Mouse (Mus musculus) neural tube, embryonic 10.5 days (tissue): Measurements from ENCODE around the gene Zfp748.

Experiments used
- DNase-seq: peaks from one replicate; pipeline ENCODE4 v3.0.0-alpha.2; 2017; ENCODE audit warnings: low spot score; ENCODE audit errors: extremely low spot score

The Zfp748 gene

DNA sequence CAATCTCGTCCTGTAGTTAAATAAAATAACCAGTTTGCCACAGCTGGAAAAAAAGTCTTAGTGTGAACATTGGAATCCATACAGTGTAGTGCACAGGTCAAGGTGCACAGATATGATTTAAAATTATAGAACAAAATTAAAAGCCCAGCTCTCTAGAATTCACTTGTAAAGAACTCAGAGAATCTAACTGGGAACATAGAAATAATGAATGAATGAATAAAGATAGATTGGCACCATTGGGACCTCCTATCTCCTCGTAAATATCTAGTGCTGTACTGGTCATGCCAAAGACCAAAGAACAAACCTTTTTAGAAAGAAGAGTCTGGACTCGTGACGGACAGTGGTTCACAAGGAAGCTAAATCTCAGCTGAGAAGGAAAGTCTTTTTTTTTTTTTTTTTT, at the start of gene Zfp748:
Gene Zfp748, minus strand, starts transcription at position 101 of the 400 bp plus-strand sequence.
- no peak for DNase-seq

DNA sequence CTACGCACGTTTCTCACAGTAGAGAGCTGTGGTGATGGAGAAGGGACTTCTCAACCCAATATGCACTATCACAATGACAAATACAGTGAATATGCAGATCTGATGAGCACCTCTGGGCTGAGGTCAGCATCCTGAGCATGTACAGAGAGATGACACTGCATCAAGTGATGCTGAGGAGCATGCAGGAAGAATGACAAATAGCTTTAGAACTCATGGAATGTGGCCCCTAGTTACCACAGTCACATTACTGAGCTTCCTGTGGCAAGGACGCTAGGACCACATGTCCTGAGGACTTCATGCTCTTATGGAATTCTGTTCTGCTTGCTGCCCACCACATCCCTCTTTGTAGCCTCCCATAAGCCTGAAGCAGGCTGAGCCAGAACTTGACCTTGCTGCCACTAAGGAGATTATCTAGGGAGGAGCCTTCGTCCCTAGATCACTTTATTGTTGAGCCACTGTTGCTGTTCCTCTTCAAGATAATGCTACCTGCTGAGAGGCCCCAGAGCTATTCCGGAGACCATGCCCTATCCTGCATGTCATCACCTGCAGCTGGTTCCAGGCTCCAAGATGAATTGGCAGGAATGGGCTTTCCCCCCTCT, 19.1 kb upstream of the Zfp748 start:
- no peak for DNase-seq

DNA sequence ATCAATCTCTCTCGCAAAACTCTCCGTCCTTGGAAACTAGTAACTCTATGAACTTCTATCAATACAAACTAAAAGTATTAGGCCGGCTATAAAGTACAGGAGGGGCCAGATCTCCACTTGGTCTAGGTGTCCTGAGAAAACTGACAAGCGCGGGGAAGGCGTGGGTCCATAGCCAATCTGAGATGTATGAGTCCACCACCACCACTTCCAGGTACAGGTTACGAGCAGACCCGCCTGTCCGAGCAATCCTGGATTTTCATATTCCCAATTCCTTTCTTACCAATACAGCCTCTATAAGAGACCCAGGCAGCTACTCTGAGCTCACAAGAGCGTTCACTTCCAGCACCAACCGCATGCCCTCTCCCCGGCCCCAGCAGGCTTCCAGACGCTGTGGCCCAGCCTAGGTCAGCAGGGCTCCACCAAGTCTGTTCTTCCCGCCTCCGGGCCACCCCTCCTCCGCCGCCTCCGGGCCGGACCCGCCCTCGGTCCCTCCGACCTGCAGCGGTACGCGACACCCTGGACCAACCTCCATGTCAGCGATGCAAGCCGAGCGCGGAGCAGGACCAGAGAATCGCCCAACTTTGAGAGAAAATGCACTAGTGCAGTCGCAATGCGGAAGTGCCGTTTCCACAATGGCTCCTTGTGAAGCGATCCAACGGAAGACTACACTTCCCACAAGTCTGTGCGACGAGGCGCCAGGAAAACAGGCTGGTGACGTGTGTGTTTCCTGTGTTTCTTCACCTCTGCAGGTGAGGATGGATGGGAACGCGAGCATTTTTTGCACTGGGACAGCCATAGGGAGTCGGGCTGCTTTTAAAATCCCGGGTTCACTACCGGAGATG, 904 bp downstream of the Zfp748 start:
- peak; percentile 87 for DNase-seq

DNA sequence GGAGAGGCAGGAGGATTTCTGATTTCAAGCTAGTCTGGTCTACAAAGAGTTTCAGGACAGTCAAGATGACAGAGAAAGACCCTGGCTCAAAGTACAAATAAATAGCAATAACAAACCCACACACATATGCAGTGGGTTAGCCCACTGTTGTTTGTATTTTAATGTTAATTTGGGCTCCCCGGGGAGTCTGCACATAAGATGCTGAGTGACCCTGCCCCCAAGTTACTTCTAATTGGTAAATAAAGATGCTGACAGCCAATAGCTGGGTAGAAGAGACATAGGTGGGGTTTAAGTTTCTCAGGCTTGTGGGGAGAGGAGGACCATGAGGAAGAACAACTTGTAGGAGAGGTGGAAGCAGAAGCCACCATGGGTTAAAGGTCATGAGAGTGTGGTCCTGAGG, 7.7 kb downstream of the Zfp748 start:
- no peak for DNase-seq

DNA sequence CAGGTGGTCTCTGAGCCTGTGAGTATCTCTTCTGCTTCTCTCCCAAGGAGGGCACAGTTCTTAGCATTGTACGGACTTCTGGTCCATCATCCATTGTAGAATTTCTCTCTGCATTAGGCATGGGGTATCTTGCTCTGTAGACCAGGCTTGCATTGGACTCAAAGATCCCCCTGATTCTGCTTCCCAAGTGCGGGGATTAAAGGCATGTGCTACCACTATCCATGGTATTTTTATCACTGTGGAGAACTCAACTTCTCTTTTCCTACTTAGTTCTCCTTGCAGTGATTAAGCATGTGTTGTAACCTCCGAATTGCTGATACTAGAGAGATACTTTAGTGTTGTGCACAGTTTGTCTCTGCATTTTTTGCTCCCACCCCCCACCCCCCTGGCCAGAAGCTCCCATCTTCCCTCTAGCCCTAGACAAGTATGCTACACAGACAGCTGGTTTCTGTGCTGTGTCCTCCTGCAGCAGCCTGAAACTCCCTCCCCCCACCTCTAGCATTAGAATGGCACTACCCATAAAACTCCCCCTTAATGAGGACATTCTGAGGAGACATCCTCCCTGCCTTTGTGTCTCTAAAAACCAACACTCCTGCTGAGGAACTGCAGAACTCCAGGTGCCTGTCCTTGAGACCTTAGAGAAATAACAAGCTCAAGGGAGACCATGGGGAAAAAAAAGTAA, 26.4 kb downstream of the Zfp748 start:
- no peak for DNase-seq

DNA sequence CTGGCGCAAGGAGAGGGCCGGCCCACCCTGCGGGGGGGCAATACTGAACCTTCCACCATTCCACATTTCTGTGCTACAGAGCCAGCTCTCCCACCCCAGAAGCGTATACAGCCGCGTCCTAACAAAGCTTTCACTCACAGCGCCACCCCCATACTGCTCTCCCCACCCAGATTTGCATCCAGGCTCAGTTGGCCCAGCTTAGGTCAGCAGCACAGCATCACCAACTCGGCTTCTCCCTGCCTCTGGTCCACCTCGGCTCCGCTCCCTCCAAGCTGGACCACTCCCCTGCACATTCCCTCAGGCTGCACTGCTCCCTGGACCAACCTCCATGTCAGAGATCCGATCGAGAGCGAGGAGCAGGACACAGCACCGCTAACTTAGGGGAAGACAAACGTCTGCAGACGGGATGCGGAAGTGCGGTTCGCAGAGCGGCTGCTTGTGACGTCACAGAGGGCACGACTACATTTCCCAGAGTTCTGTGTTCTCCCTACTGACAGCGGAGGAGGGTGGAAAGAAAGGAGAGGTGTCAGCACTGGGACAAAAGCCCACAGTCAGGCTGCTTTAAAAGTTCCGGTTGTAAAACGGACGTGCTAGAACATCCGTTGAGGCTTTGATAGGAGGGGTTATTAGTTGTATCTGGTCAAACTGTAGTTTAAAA, 27.7 kb downstream of the Zfp748 start, which contains the start of the genes Gm26965 and Zfp87:
Gene Gm26965, minus strand, starts transcription at position 399 of the 658 bp plus-strand sequence.
Gene Zfp87, minus strand, starts transcription at position 425 of the 658 bp plus-strand sequence.
- peak; percentile 89 for DNase-seq

DNA sequence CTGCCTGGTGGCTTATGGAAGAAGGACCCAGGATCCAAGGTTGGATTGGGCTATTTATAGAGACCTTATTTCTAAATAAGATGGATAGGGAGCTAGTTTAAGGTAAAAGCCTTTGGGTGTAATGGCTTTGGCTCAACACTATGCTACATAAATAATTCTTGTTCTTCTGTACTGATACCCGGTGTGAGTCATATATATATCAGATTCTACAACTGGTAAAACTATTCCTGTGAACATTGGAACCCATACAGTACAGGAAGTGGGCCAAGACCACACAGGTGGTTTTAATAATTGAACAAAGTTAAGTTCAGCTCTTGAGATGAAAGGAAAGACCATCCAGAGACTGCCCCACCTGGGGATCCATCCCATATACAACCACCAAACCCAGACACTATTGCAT, 52.7 kb downstream of the Zfp748 start:
- DNase-seq = no peak

DNA sequence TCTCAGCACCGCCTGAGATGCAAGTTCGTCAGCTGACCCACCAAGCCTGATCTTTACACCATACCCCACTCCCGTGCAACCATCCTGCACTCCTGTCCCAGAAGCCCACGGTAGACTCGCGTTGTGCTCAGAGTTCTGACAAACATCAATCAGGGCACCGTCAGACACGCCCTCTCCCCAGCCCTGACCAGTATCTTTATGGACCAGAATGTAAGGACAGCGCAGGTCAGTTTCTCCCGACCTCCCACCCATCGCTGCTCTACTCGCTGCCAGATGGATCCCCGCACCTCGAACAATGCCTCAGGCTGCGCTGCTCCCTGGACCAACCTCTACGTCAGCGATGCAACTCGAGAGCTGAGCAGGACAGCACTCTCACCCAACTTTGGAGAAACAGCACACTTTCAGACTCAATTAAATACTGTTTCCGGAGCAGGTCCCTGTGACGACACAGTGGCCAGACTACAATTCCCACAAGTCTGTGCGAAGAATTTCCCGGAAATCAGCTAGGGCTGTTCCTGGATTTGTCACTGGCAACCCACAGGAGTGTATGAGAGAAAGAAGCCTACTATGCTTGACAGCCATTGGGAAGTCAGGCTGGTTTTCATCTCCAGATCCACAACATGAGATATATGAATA, 53.4 kb downstream of the Zfp748 start, which contains the start of gene Zfp58:
Gene Zfp58, minus strand, starts transcription at position 472 of the 636 bp plus-strand sequence.
- DNase-seq = peak; percentile 77

DNA sequence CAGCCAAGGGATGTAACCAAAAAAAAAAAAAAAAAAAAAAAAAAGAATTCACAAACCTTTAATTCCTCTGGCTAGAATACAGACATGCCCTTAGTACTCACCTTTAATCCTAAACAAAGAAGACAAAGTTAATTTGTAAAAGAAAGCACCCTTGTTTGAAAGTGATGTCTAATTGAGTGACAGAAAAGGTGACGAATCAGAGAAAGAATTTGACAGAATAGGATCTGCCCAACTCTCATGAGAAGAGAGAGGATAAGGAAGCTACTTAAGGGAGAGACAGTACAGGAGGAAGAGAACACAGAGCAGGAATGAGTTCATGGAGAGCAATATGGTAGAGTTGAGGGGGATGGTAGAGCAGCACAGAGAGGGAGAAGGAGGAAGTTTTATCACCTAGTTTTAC, 58.0 kb downstream of the Zfp748 start:
- no peak for DNase-seq
